Mouse (Mus musculus) testis, adult 2 months (tissue): ENCODE measurements around the gene 9830107B12Rik. TPM values are rescaled to one million over a fixed set of nuclear protein-coding genes. Genes with fewer than 3 reads are reported as not detected.

Experiments used
- H3K27ac ChIP-seq: fragments of 200-500 bp; 2 replicates; pipeline ENCODE4 v1.5.1; 2012; ENCODE audit warnings: low read depth, low read length; ENCODE audit not compliant: control insufficient read depth, insufficient read depth
- H3K27me3 ChIP-seq: fragments of 200-500 bp; 2 replicates; pipeline ENCODE4 v1.6.1; 2012; ENCODE audit warnings: mild to moderate bottlenecking, low read length, moderate library complexity; ENCODE audit not compliant: control insufficient read depth, insufficient read depth
- H3K36me3 ChIP-seq: fragments of 200-500 bp; 2 replicates; pipeline ENCODE4 v1.6.1; 2012; ENCODE audit warnings: mild to moderate bottlenecking, low read length; ENCODE audit not compliant: control insufficient read depth, insufficient read depth
- H3K4me1 ChIP-seq: fragments of 200-500 bp; 2 replicates; pipeline ENCODE4 v1.6.1; 2012; ENCODE audit warnings: low read length; ENCODE audit not compliant: control insufficient read depth, insufficient read depth
- H3K4me3 ChIP-seq: fragments of 200-500 bp; 2 replicates; pipeline ENCODE4 v1.5.1; 2012; ENCODE audit warnings: low read depth, mild to moderate bottlenecking, low read length, moderate library complexity, mixed read lengths; ENCODE audit not compliant: control insufficient read depth
- CTCF ChIP-seq: fragments of 200-500 bp; IDR thresholded peaks from 2 replicates; pipeline ENCODE4 v1.5.1; 2012; ENCODE audit warnings: low read depth, mild to moderate bottlenecking, inconsistent platforms, low read length, moderate library complexity; ENCODE audit not compliant: control insufficient read depth, insufficient read depth, insufficient replicate concordance
- POLR2A ChIP-seq: fragments of 200-500 bp; IDR thresholded peaks from 2 replicates; pipeline ENCODE4 v1.6.1; 2012; ENCODE audit warnings: low read depth, mild to moderate bottlenecking, inconsistent platforms, low read length, moderate library complexity; ENCODE audit not compliant: control insufficient read depth
- polyA plus RNA-seq: library from polyadenylated mRNA; depleted of rRNA; stranded (reverse); fragments of >200 nt; gene quantifications from 2 replicates; pipeline ENCODE4 v1.2.3, GENCODE M21; 2012; rRNA removed

The 9830107B12Rik gene
- polyA plus RNA-seq, 1 experiment = not detected

DNA sequence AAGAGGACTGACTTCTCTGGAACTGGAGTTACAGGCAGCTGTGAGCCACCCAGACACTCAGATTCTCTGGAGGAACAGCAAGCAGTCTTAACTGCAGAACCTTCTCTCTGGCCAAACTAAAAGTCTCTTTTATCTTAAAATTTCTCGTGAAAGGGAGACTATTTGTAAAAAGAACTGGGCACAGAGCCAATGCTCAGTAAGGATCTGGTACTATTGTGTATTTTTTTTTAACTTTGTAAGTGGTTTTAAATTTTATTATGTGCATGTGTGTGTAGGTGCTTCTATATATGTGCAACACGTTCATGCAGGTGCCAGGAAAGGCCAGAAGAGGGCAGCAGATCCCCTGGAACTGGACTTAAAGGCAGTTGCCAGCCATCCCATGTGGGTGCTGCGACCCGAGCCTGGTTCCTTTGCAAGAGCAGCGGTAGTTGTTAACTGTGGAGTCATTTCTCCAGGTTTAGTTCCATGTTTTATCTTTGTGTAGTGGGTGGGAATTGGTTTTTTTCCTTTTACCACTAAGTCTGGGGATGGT, 52.7 kb downstream of the 9830107B12Rik start:
- no peaks in the 10 kb centered on the region for H3K36me3 ChIP-seq
- H3K27me3 ChIP-seq = no peaks in the 10 kb centered on the region; the same call in none of the 2 replicates
- H3K4me3 ChIP-seq = peak overlapping the region; percentile 26
- peaks cover 26% of the 10 kb centered on the region for H3K4me1 ChIP-seq
- H3K27ac ChIP-seq = no peak overlapping the region
- TF ChIP-seq POLR2A (no peak), CTCF (peak; percentile 45; the same call in 1 of the 2 replicates)

GRCm38 (mm10) chr17:48090305-48090704, 55.8 kb downstream of the 9830107B12Rik start:
- Histone ChIP-seq H3K4me1 (peaks cover 6% of the 10 kb centered on the region), H3K4me3 (peak overlapping the region; percentile 94), H3K27ac (no peak overlapping the region), H3K36me3 (no peaks in the 10 kb centered on the region), H3K27me3 (no peaks in the 10 kb centered on the region)
- TF ChIP-seq POLR2A = no peak
- TF ChIP-seq CTCF = no peak

- Histone ChIP-seq H3K4me3 (peak overlapping the region; percentile 94), H3K27ac (peak overlapping the region; percentile 74)
Measured at GRCm38 (mm10) chr17:48089446-48089845, 56.6 kb downstream of the 9830107B12Rik start.

GRCm38 (mm10) chr17:48089019-48089418, 57.0 kb downstream of the 9830107B12Rik start, which contains the start of gene 1700067P10Rik:
TSS of gene 1700067P10Rik (plus strand) at chr17:48089319.
- no peaks in the 10 kb centered on the region for H3K4me1 ChIP-seq
- peak within 1 kb of the TSS; percentile 94 for H3K4me3 ChIP-seq
- H3K27me3 ChIP-seq = no peaks in the 10 kb centered on the region
- peak within 1 kb of the TSS; percentile 74 for H3K27ac ChIP-seq
- H3K36me3 ChIP-seq = no peaks in the 10 kb centered on the region
- TF ChIP-seq POLR2A = no peak
- no peak for TF ChIP-seq CTCF

More at GRCm38 (mm10) chr17:48089446-48089845, 56.6 kb downstream of the 9830107B12Rik start:
- TF ChIP-seq CTCF (no peak), POLR2A (peak; percentile 73; the same call in 1 of the 2 replicates)
- Histone ChIP-seq H3K4me1 (no peaks in the 10 kb centered on the region), H3K27me3 (no peaks in the 10 kb centered on the region), H3K36me3 (no peaks in the 10 kb centered on the region)

DNA sequence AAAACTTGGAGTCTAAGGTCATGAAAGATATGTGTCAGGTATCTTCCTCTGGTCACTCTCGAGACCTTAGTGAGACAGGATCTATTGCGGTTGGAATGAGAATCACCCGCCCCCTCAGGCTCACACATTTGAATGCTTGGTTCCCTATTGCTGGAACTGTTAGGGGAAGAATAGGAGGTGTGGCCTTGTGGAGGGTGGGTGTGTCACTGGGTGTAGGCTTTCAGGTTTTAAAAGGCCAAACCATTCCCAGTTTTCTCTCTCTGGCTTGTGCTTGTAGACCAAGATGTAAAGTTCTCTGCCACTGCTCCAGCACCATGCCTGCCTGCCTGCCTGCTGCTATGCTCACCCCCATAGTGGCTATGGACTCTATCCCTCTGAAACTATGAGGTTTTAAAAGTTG, 65.4 kb downstream of the 9830107B12Rik start:
- H3K4me1 ChIP-seq = no peaks in the 10 kb centered on the region
- no peak overlapping the region for H3K27ac ChIP-seq
- no peak for TF ChIP-seq CTCF
- no peak for TF ChIP-seq POLR2A
- H3K4me3 ChIP-seq = no peak overlapping the region
- no peaks in the 10 kb centered on the region for H3K27me3 ChIP-seq
- H3K36me3 ChIP-seq = no peaks in the 10 kb centered on the region

Other genes starting within 250 kb of the 9830107B12Rik start
- 7.6 and 7.8 TPM in 2 replicates for gene Foxp4, start 221.6 kb downstream of the 9830107B12Rik start, polyA plus RNA-seq
- gene 1700122O11Rik, start 108.0 kb downstream of the 9830107B12Rik start, polyA plus RNA-seq = 19.1 and 19.7 TPM in 2 replicates
- gene 1700067P10Rik, start 56.9 kb downstream of the 9830107B12Rik start, polyA plus RNA-seq = 159 and 164 TPM in 2 replicates
- 0.05 and 0.07 TPM in 2 replicates for gene A530064D06Rik, start 21.0 kb upstream of the 9830107B12Rik start, polyA plus RNA-seq
- gene Trem1, start 86.5 kb upstream of the 9830107B12Rik start, polyA plus RNA-seq = 2.1 and 2.6 TPM in 2 replicates
- gene Trem3, start 101.5 kb upstream of the 9830107B12Rik start, polyA plus RNA-seq = not detected in 2 replicates
- gene Treml4, start 118.0 kb upstream of the 9830107B12Rik start, polyA plus RNA-seq = 0.16 TPM in 1 of 2 replicates, not detected in the other
- not detected in 2 replicates for gene Treml2, start 153.2 kb upstream of the 9830107B12Rik start, polyA plus RNA-seq
- gene B430306N03Rik, start 169.9 kb upstream of the 9830107B12Rik start, polyA plus RNA-seq = 7.8 and 9.8 TPM in 2 replicates
- gene Trem2, start 200.1 kb upstream of the 9830107B12Rik start, polyA plus RNA-seq = 1.3 and 2.4 TPM in 2 replicates
- 0.17 TPM in 1 of 2 replicates, not detected in the other for gene Treml1, start 213.6 kb upstream of the 9830107B12Rik start, polyA plus RNA-seq